In genomic region chr7:84805224-84805623, GRCm38 (mm10) we compare ENCODE assay signal across 10 mouse cellular contexts. TPM values are rescaled to one million over a fixed set of nuclear protein-coding genes. Genes with fewer than 3 reads are reported as not detected.
DNase-seq lines count a peak whose midpoint lies in the region; TF ChIP-seq lines count a peak whose summit lies in the region.
"Had no signal": no experiment of that assay in that cellular context is flagged by ENCODE, and none has a peak within 500 bp of the region (broad histone marks: within the 10 kb centered on the region; RNA-seq: fewer than 3 reads in every experiment).

No protein-coding gene starts in this region.

- DNase-seq in cerebellum, postnatal 14 days = peak; percentile 25 to 30
- DNase-seq in cerebellum, postnatal 36 days = no peak
- DNase-seq in left cerebral cortex, adult 2 months (ENCODE audit: extremely low spot score in 1 of 2, low spot score in 2 of 2) = no peak
- DNase-seq in left cerebral cortex, postnatal 4 days = no peak
- DNase-seq in Muller cell, postnatal 12 days (ENCODE audit: inconsistent ontology term) = peak; percentile 14
- DNase-seq in kidney, postnatal 36 days = peak; percentile 10 to 33
- no peak for DNase-seq in ovary, postnatal 10 days (ENCODE audit: low spot score)
- DNase-seq in spleen, postnatal 36 days (ENCODE audit: low spot score in 2 of 2) = no peak
- DNase-seq: cerebellum, adult 11-12 months had no signal

- no peak overlapping the region for H3K4me3 ChIP-seq in left cerebral cortex, adult 2 months

- intact Hi-C loops in left cerebral cortex, adult 2 months (cut with DNase I) = loop anchor here (5.0 to 10.0 kb wide), 2 partner anchors 1142 to 1400 kb away; no protein-coding TSS in a partner anchor
- intact Hi-C loops in left cerebral cortex, postnatal 4 days (cut with DNase I) = no loop called here

- TF ChIP-seq CTCF in left cerebral cortex, adult 2 months (IDR thresholded peaks at IDR 0.05) = peak; percentile 64

- no peak overlapping the region for H3K27ac ChIP-seq in left cerebral cortex, adult 2 months

RNA-seq across cellular contexts. Expression of gene Olfr291, which starts 48.1 kb away (rescaled TPM):
- total RNA-seq in left cerebral cortex, adult 2 months (2021) = not detected
- total RNA-seq in left cerebral cortex, postnatal 4 days (2021) = not detected
- total RNA-seq: heart, adult 18-20 months had no signal

Comparison
In these comparisons a context has a peak if more than half of its experiments do, and no peak if none do; other contexts are left out.
1. DNase-seq: peak in cerebellum, postnatal 14 days (2 of 2), Muller cell, postnatal 12 days (single experiment) and kidney, postnatal 36 days (2 of 2); none in cerebellum, postnatal 36 days (0 of 2), left cerebral cortex, adult 2 months (0 of 2), left cerebral cortex, postnatal 4 days (single experiment), ovary, postnatal 10 days (single experiment) and spleen, postnatal 36 days (0 of 2).